Comparison of ENCODE assay signal across 20 mouse cellular contexts in genomic region chr7:94155458-94155857, GRCm38 (mm10).
A peak's percentile ranks its signal among the peaks of the same experiment; 100 is the strongest.
DNase-seq lines count a peak whose midpoint lies in the region; ATAC-seq and TF ChIP-seq lines count a peak whose summit lies in the region.
"Had no signal": no experiment of that assay in that cellular context is flagged by ENCODE, and none has a peak within 500 bp of the region (broad histone marks: within the 10 kb centered on the region; RNA-seq: fewer than 3 reads in every experiment).

No protein-coding gene starts in this region.

- no peaks in the 10 kb centered on the region for H3K79me3 ChIP-seq in C2C12 (ENCODE audit: low read depth)

- 74% methylated on average over 1 of the region's 1 CpGs for WGBS in neural tube, embryonic 15.5 days

- no peak for ATAC-seq in neural tube, embryonic 15.5 days (ENCODE audit: low FRiP score)
- ATAC-seq: forebrain, embryonic 13.5 days; forebrain, embryonic 15.5 days; forebrain, postnatal 0 days had no signal

- H3K27me3 ChIP-seq in C2C12 (ENCODE audit: control insufficient read depth, insufficient read depth, insufficient read length) (no peaks in the 10 kb centered on the region), myocyte (ENCODE audit: control insufficient read depth, insufficient read depth, insufficient read length) (no peaks in the 10 kb centered on the region)
- no peaks in the 10 kb centered on the region for H3K27me3 ChIP-seq in neural tube, embryonic 15.5 days (replicated peaks)
- H3K27me3 ChIP-seq: embryonic facial prominence, embryonic 13.5 days; embryonic facial prominence, embryonic 15.5 days; forebrain, embryonic 13.5 days; forebrain, embryonic 15.5 days had no signal

- no peak for DNase-seq in testis, postnatal 14 days (ENCODE audit: low spot score)
- DNase-seq: adrenal gland, adult 2 months; adrenal gland, postnatal 10 days; adrenal gland, postnatal 25 days; cerebellum, adult 11 months; cerebellum, adult 18-20 months; cerebellum, adult 8-10 months; cerebellum, adult 9-11 months; cerebellum, postnatal 14 days; cerebellum, postnatal 36 days; embryo, embryonic 11 days; forebrain, postnatal 0 days had no signal

- H3K4me1 ChIP-seq in embryonic fibroblast, embryonic 13.5 days (ENCODE audit: control insufficient read depth, insufficient read depth, low read length): peaks cover 4% of the 10 kb centered on the region; the same call in 1 of the 2 replicates
- H3K4me1 ChIP-seq in neural tube, embryonic 15.5 days: no peaks in the 10 kb centered on the region
- H3K4me1 ChIP-seq: embryonic facial prominence, embryonic 13.5 days; embryonic facial prominence, embryonic 15.5 days; forebrain, embryonic 13.5 days; forebrain, embryonic 15.5 days had no signal

- peak overlapping the region; percentile 42; the same call in 1 of the 2 replicates for H3K27ac ChIP-seq in embryonic fibroblast, embryonic 13.5 days (ENCODE audit: insufficient read depth, low read length)
- no peak overlapping the region for H3K27ac ChIP-seq in neural tube, embryonic 15.5 days (replicated peaks)
- H3K27ac ChIP-seq: embryonic facial prominence, embryonic 13.5 days; embryonic facial prominence, embryonic 15.5 days; forebrain, embryonic 13.5 days; forebrain, embryonic 15.5 days had no signal

- H3K79me2 ChIP-seq in C2C12 (ENCODE audit: control insufficient read depth, insufficient read depth) (no peaks in the 10 kb centered on the region), myocyte (ENCODE audit: control insufficient read depth, insufficient read depth) (no peaks in the 10 kb centered on the region)

- H3ac ChIP-seq in C2C12 (ENCODE audit: control insufficient read depth, insufficient read length, low read depth) (no peak overlapping the region), myocyte (ENCODE audit: control insufficient read depth, insufficient read length) (no peak overlapping the region)

- H3K9ac ChIP-seq in neural tube, embryonic 15.5 days (replicated peaks): no peak overlapping the region
- H3K9ac ChIP-seq: embryonic facial prominence, embryonic 13.5 days; embryonic facial prominence, embryonic 15.5 days; forebrain, embryonic 13.5 days; forebrain, embryonic 15.5 days; forebrain, postnatal 0 days had no signal

- H3K4me2 ChIP-seq in myocyte (ENCODE audit: low read depth): peak overlapping the region; percentile 24
- no peak overlapping the region for H3K4me2 ChIP-seq in neural tube, embryonic 15.5 days
- H3K4me2 ChIP-seq: embryonic facial prominence, embryonic 13.5 days; embryonic facial prominence, embryonic 15.5 days; forebrain, embryonic 13.5 days; forebrain, embryonic 15.5 days had no signal

- H3K36me3 ChIP-seq in C2C12 (ENCODE audit: control insufficient read depth, insufficient read depth): no peaks in the 10 kb centered on the region
- H3K36me3 ChIP-seq in myocyte (ENCODE audit: control insufficient read depth, insufficient read depth): no peaks in the 10 kb centered on the region
- H3K36me3 ChIP-seq in neural tube, embryonic 15.5 days: no peaks in the 10 kb centered on the region
- H3K36me3 ChIP-seq: embryonic facial prominence, embryonic 13.5 days; embryonic facial prominence, embryonic 15.5 days; forebrain, embryonic 15.5 days had no signal

- TF ChIP-seq POLR2A in embryonic fibroblast, embryonic 13.5 days (IDR thresholded peaks at IDR 0.05; ENCODE audit: low read depth, low read length): no peak
- no peak for TF ChIP-seq POLR2A in myocyte (IDR thresholded peaks at IDR 0.05; ENCODE audit: insufficient read length, low read depth)

- H3K4me3 ChIP-seq in C2C12 (ENCODE audit: insufficient read depth, poor library complexity, severe bottlenecking): no peak overlapping the region
- no peak overlapping the region for H3K4me3 ChIP-seq in embryonic fibroblast, embryonic 13.5 days (ENCODE audit: insufficient read depth, low read length)
- H3K4me3 ChIP-seq in myocyte: no peak overlapping the region
- no peak overlapping the region for H3K4me3 ChIP-seq in neural tube, embryonic 15.5 days (replicated peaks)
- H3K4me3 ChIP-seq: embryonic facial prominence, embryonic 13.5 days; embryonic facial prominence, embryonic 15.5 days; forebrain, embryonic 13.5 days; forebrain, embryonic 15.5 days had no signal

- no peaks in the 10 kb centered on the region for H3K9me3 ChIP-seq in neural tube, embryonic 15.5 days (replicated peaks)
- H3K9me3 ChIP-seq: embryonic facial prominence, embryonic 13.5 days; embryonic facial prominence, embryonic 15.5 days; forebrain, embryonic 13.5 days; forebrain, embryonic 15.5 days had no signal

- no peak for TF ChIP-seq CTCF in C2C12 (IDR thresholded peaks at IDR 0.05; ENCODE audit: control insufficient read depth, insufficient read depth, insufficient read length)
- TF ChIP-seq CTCF in embryonic fibroblast, embryonic 13.5 days (IDR thresholded peaks at IDR 0.05; ENCODE audit: borderline replicate concordance, insufficient read depth, low read length): no peak

TF ChIP-seq in C2C12, 6 proteins besides CTCF, POLR2A, EP300 and RAD21:
- TF ChIP-seq FOSL1 (IDR thresholded peaks at IDR 0.05; ENCODE audit: insufficient read depth, low read length, poor library complexity, severe bottlenecking) (no peak), MYOD1 (IDR thresholded peaks at IDR 0.05; ENCODE audit: control insufficient read depth, insufficient read length, low read depth) (peak; percentile 31)

TF ChIP-seq in myocyte, 11 proteins besides CTCF, POLR2A, EP300 and RAD21:
- TF ChIP-seq REST (IDR thresholded peaks at IDR 0.05; ENCODE audit: insufficient read depth, insufficient read length) (no peak), MYOD1 (IDR thresholded peaks at IDR 0.05; ENCODE audit: control insufficient read depth in 1 of 3, insufficient read length in 2 of 3, low read depth in 2 of 3) (peak in 2 of 3 experiments; percentile 9 to 48)
TF ChIP-seq in myocyte: peak in this region for 1.
